8 mouse cellular contexts compared by ENCODE assay signal in the genomic region with DNA sequence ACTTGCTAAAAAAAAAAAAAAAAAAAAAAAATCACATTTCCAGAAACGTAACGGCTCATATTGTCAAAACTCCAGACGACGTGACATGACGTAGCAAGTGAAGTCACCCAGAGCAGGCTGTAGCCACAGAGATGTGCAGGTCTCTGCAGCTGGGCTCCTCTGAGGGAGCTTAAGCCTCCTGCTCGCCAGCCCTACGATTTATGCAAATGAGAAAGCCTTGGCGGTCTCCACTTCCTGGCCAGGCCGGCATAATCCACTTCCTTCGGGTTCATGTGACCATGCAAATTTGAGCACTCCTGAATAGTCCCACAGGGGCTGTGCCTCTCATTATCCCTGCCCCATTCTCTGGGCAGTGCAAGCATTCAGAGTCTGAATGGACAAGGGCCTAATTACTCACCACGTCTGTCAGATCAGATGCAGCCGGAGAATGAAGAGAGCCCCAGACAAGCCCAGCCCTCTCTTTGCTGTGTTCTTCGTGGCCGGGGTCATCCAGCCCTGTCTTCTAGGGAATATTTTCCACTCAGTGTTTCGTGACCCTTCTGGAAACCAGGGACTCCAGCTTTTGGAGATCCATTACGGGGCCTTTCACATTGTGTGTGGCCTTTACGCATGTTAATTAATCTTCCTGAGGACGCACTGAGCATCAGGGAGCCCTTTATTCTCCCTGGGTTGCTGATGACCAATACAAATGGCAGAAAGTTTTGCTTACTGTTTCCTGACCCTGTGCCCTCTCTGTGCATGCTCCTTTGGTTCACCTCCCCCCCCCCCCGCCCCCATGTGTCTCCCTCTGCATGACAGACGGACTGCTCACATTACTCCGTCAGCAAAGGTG.
DNase-seq lines count a peak whose midpoint lies in the region; ATAC-seq lines count a peak whose summit lies in the region.

No protein-coding gene starts in this region.

- H3K9me3 ChIP-seq in limb, embryonic 12.5 days: no peaks in the 10 kb centered on the region
- H3K9me3 ChIP-seq in neural tube, embryonic 11.5 days (ENCODE audit: control insufficient read depth, low read length): no peaks in the 10 kb centered on the region

- 9% methylated on average over 21 of the region's 21 CpGs for WGBS in limb, embryonic 12.5 days
- 1% methylated on average over 21 of the region's 21 CpGs for WGBS in neural tube, embryonic 11.5 days

- no peaks in the 10 kb centered on the region for H3K36me3 ChIP-seq in limb, embryonic 12.5 days
- no peaks in the 10 kb centered on the region for H3K36me3 ChIP-seq in neural tube, embryonic 11.5 days (ENCODE audit: control insufficient read depth, insufficient read depth, low read length)

- peak; percentile 89 for ATAC-seq in granulocyte monocyte progenitor cell, adult 5-6 weeks (replicated peaks; ENCODE audit: poor library complexity, severe bottlenecking)
- ATAC-seq in limb, embryonic 12.5 days (ENCODE audit: insufficient number of reproducible peaks, insufficient read depth, low FRiP score, low TSS enrichment, low read depth): peak; percentile 77
- ATAC-seq in neural tube, embryonic 11.5 days (ENCODE audit: insufficient read depth, low FRiP score, low TSS enrichment): peak; percentile 98

- H3K4me2 ChIP-seq in limb, embryonic 12.5 days: peak overlapping the region; percentile 44
- H3K4me2 ChIP-seq in neural tube, embryonic 11.5 days (ENCODE audit: low read depth): peak overlapping the region; percentile 36

- peak; percentile 60 to 76 for DNase-seq in cerebellum, postnatal 10 days
- no peak for DNase-seq in cerebellum, adult 11-12 months
- peak; percentile 64 for DNase-seq in brain, embryonic 18.5 days (ENCODE audit: low read depth, low spot score)
- DNase-seq in kidney, adult 8-10 months: peak; percentile 58 to 66
- DNase-seq in neural tube, embryonic 11.5 days (ENCODE audit: low spot score): peak; percentile 86
- DNase-seq in ovary, adult 18-20 months (ENCODE audit: low spot score): no peak

- no peak overlapping the region for H3K27ac ChIP-seq in limb, embryonic 12.5 days
- peak overlapping the region; percentile 2; the same call in 1 of the 2 replicates for H3K27ac ChIP-seq in neural tube, embryonic 11.5 days (ENCODE audit: low read depth, low read length)

- H3K9ac ChIP-seq in limb, embryonic 12.5 days (replicated peaks): 0 out of 2 replicates have a peak overlapping the region, but pooled peaks have one; percentile 0
- H3K9ac ChIP-seq in neural tube, embryonic 11.5 days (ENCODE audit: low read length): no peak overlapping the region

- H3K27me3 ChIP-seq in limb, embryonic 12.5 days: no peaks in the 10 kb centered on the region
- no peaks in the 10 kb centered on the region for H3K27me3 ChIP-seq in neural tube, embryonic 11.5 days (ENCODE audit: control insufficient read depth, insufficient read depth, low read length)

- peaks cover 47% of the 10 kb centered on the region for H3K4me1 ChIP-seq in limb, embryonic 12.5 days (replicated peaks)
- peaks cover 19% of the 10 kb centered on the region for H3K4me1 ChIP-seq in neural tube, embryonic 11.5 days (ENCODE audit: control insufficient read depth, insufficient read depth, low read length)

- no peak overlapping the region for H3K4me3 ChIP-seq in limb, embryonic 12.5 days (replicated peaks)
- H3K4me3 ChIP-seq in neural tube, embryonic 11.5 days (ENCODE audit: low read depth, low read length): no peak overlapping the region

Comparison
In these comparisons a context has a peak if more than half of its experiments do, and no peak if none do; other contexts are left out.
1. DNase-seq: peak in cerebellum, postnatal 10 days (2 of 2), brain, embryonic 18.5 days (single experiment), kidney, adult 8-10 months (2 of 2) and neural tube, embryonic 11.5 days (single experiment); none in cerebellum, adult 11-12 months (single experiment) and ovary, adult 18-20 months (single experiment).
2. Peak in every context shown above with its lines, with median percentiles within 50 percentile points of each other: ATAC-seq.